Mouse (Mus musculus) adrenal gland, adult (tissue): ENCODE measurements at regions not wholly inside any gene's neighbourhood (a gene's known extent, or its start where the extent isn't known, plus 50 kb on each side); places are given as distances from the start of the nearest gene placed in this dataset.
A peak's percentile ranks its signal among the peaks of the same experiment; 100 is the strongest.
"Not testable (repeated sequence)": the region's sequence is repeated elsewhere in the genome, so short reads cannot be mapped to it uniquely, and the experiment has no call there.

Experiments
- DNase-seq, 2 experiments: peaks; one replicate each; pipeline ENCODE4 v3.0.0; 2022 to 2023; ENCODE audit warnings: low spot score in 1 of 2; ENCODE audit not compliant: inconsistent age in 2 of 2

DNA sequence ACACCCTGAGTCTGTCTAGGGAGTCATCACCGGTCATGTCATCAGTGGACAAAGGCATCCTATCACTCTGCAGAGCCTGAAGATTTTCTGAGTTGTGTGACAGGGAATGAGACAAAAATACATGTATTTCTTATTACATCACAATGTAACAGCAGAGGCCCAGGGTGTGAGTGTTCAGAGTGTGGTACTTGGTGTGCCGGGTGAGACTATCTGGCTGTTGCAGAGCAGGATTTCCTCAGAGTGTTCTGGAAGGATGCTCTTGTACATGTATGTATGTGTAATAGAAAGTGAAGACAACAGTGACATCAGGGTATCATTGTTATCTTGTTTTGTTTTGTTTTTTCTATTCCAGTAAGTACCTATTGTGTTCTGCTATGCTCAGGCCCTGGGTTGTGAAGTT is 87.7 kb downstream of the Rhob start:
- DNase-seq = no peak

DNA sequence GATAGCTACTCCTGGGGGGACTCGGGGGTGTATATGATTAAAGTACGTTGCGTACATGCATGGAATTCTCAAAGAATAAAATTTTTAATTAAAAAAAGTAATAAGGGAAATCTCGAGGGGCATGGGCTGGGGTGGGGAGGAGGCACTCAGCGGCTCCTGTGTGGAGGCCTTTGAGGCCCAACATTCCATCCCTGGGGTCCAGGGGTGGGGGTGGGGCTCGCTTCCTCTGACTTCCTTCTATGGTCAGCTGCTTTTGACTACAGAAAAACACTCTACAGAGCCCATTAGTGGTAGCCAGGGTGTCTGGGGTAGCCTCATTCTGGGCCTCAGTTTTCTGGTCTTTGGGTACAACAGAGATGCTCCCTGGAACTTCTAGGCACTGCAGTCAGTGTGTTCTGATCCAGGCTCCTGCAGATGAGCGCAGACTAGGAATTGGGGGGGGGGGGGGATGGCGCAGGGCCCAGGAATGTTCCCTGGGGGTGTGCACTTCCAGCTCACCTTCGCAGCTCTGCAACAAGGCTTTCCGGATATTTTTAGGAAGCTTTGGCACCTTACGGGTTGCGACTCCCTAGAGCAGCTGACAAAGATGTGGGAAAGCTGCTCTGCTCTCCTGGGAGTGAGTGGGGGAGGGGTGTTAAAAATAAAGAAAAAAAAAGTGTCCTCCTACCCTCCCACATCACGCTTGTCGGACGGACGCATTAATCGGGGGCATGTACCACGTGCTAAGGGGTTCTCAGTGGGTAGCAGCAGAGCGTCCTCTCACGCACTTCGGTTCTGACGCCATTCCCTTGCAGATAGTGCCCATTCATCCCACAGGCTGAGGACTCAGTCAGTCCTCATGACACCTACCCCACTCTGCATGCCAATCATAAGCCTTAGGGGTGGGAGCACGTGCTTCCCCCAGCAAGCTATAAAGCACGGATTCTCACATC is 89.1 kb downstream of the Rhob start:
- no peak for DNase-seq

DNA sequence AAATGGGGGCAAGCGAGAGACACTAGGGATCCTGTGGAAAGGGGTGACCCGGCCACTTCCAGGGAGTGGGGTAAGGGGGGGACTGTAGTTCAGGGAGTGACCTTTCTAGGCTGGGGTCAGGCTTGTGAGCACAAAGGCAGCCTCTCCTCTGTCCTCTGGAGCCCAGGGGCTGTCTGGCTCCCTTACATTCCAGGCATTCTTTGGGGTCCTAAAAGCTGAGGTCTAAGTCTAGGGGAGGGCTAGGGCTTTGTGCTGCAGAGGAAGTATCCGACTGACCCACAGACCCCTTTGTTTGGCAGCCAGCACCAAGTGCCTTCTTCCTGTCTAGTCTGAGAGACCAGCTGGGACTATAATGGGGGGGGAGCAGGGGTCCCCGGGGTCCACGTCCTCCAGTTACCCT is 88.9 kb downstream of the Hs1bp3 start:
- no peak for DNase-seq

DNA sequence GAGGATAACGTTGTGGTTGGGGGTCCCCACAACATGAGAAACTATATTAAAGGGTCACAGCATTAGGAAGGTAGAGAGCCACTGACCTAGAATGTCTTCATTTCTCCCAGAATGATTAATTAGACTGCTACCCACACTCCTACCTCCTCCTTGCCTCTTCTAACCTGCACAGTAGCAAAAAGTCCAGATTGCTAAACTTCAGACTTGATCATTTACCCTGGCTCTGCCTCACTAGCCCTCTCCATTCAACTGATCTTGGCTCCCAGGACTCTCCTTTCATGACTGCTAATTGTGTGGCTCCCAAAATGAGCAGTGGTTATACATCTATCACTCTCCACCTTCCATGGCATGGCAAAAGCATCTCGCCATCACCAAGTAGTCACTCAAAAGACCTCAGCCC is 88.1 kb downstream of the Hs1bp3 start:
- DNase-seq = no peak

- DNase-seq = peak in 1 of 2 experiments; percentile 62
Measured at GRCm38 (mm10) chr12:8400345-8401130, 87.3 kb downstream of the Hs1bp3 start.

- DNase-seq = no peak
Measured at GRCm38 (mm10) chr12:8398852-8399251, 85.6 kb downstream of the Hs1bp3 start.

- not testable (repeated sequence) for DNase-seq
Measured at GRCm38 (mm10) chr12:8396408-8396807, 83.2 kb downstream of the Hs1bp3 start.

DNA sequence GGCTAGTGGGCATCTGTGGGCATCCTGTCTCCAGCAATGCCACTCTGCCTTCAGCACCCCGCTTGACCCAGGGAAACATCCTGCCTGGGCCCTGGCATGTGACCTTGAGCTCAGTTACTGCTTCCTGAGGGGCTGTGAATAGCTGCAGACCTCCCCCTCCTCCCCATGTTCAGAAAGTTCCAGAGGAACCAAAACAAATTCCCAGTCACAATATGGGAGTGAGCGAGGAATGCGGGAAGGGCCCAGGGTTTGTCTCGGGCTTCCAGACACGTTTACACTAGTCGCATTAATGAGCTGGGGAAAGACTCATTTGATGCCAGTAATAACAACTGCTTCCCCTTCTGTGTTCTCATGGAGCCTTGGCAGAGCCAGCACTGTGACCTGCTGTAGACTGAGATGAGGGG is 81.7 kb downstream of the Hs1bp3 start:
- DNase-seq = peak in 1 of 2 experiments; percentile 60

- DNase-seq = no peak
Measured at GRCm38 (mm10) chr12:8393976-8394375, 80.7 kb downstream of the Hs1bp3 start.
